Mouse (Mus musculus) G1E (cell line): Measurements from ENCODE around the gene Dnajc12.

Experiments
- CTCF ChIP-seq: IDR thresholded peaks from 2 replicates; pipeline ENCODE4 v1.5.1; 2012; ENCODE audit warnings: low read depth, low read length, inconsistent platforms, mixed read lengths
- GATA1 ChIP-seq: IDR thresholded peaks from 2 replicates; pipeline ENCODE4 v1.6.1; 2012; ENCODE audit warnings: borderline replicate concordance, low read length, inconsistent platforms, mixed read lengths
- POLR2AphosphoS5 ChIP-seq: IDR thresholded peaks from 2 replicates; pipeline ENCODE4 v1.6.1; 2012; ENCODE audit warnings: low read depth, low read length, inconsistent platforms; ENCODE audit not compliant: insufficient replicate concordance
- TAL1 ChIP-seq: conservative IDR thresholded peaks from 2 replicates; pipeline ENCODE4 v1.6.1; 2012; ENCODE audit warnings: low read depth, low read length, inconsistent platforms, mixed read lengths

GRCm38 (mm10) chr10:63427146-63427545, 44.9 kb downstream of the Dnajc12 start:
- no peak for TF ChIP-seq CTCF
- TF ChIP-seq POLR2AphosphoS5: no peak
- TF ChIP-seq GATA1: no peak
- TF ChIP-seq TAL1: no peak
